Mouse (Mus musculus) limb, embryonic 14.5 days (tissue): ENCODE measurements around the gene Ifngr1. TPM values are rescaled to one million over a fixed set of nuclear protein-coding genes. Genes with fewer than 3 reads are reported as not detected.
A peak's percentile ranks its signal among the peaks of the same experiment; 100 is the strongest.

Experiments used
- ATAC-seq: fragments of 200-750 bp; cut with Nextera tagmentation; 2 replicates; pipeline ENCODE4 v1.8.0; 2017; ENCODE audit warnings: low read depth, moderate number of reproducible peaks, moderate TSS enrichment; ENCODE audit not compliant: low FRiP score
- DNase-seq: peaks from one replicate; pipeline ENCODE4 v3.0.0-alpha.2; 2015; ENCODE audit warnings: low spot score
- H3K27ac ChIP-seq: fragments of 300-500 bp; sonication (generic); replicated peaks from 2 replicates; pipeline ENCODE4 v1.5.1; 2014; ENCODE audit warnings: low read depth, mild to moderate bottlenecking, low read length, moderate library complexity, mixed read lengths
- H3K27me3 ChIP-seq: fragments of 300-500 bp; sonication (generic); 2 replicates; pipeline ENCODE4 v1.6.1; 2014; ENCODE audit warnings: low read length, mixed read lengths; ENCODE audit not compliant: control insufficient read depth, insufficient read depth
- H3K36me3 ChIP-seq: fragments of 300-500 bp; sonication (generic); 2 replicates; pipeline ENCODE4 v1.6.1; 2014; ENCODE audit warnings: mild to moderate bottlenecking, low read length, moderate library complexity, mixed read lengths; ENCODE audit not compliant: control insufficient read depth, insufficient read depth
- H3K4me1 ChIP-seq: fragments of 300-500 bp; sonication (generic); 2 replicates; pipeline ENCODE4 v1.6.1; 2014; ENCODE audit warnings: antibody characterized with exemption, low read length, mixed read lengths; ENCODE audit not compliant: control insufficient read depth, insufficient read depth
- H3K4me2 ChIP-seq: fragments of 300-500 bp; sonication (generic); replicated peaks from 2 replicates; pipeline ENCODE4 v1.6.1; 2014; ENCODE audit warnings: low read depth, mild to moderate bottlenecking, low read length, moderate library complexity; ENCODE audit not compliant: severe bottlenecking
- H3K4me3 ChIP-seq: fragments of 300-500 bp; sonication (generic); replicated peaks from 2 replicates; pipeline ENCODE4 v1.5.1; 2014; ENCODE audit warnings: low read length
- H3K9ac ChIP-seq: fragments of 300-500 bp; sonication (generic); 2 replicates; pipeline ENCODE4 v1.6.1; 2014; ENCODE audit warnings: mild to moderate bottlenecking, low read depth, low read length, moderate library complexity; ENCODE audit not compliant: severe bottlenecking
- H3K9me3 ChIP-seq: fragments of 300-500 bp; sonication (generic); 2 replicates; pipeline ENCODE4 v1.6.1; 2016; ENCODE audit warnings: low read length; ENCODE audit not compliant: control insufficient read depth
- POLR2A ChIP-seq: fragments of 200-500 bp; IDR thresholded peaks from 2 replicates; pipeline ENCODE4 v1.8.0; 2012; ENCODE audit warnings: inconsistent platforms, mild to moderate bottlenecking, moderate library complexity, borderline replicate concordance; ENCODE audit not compliant: insufficient read depth, insufficient read length; ENCODE audit errors: extremely low read depth
- WGBS: fragments of 180-500 bp; shearing (Covaris S2); extraction: QIAGEN DNeasy Blood & Tissue Kit; methylation state at CpG from one replicate; pipeline ENCODE4 v1.1.7; 2014; 5-methylcytosine and 5-hydroxymethylcytosine counted together
- polyA plus RNA-seq, 2 experiments: library from polyadenylated mRNA; depleted of rRNA in 1 of 2; stranded (reverse) in 1 of 2; unstranded in 1 of 2; fragments of >200 nt; fragmentation: Nextera tagmentation in 1 of 2; extraction: Ambion mirVana in 1 of 2; gene quantifications; 2 replicates each; pipeline versions ENCODE4 v1.2.1 to v1.2.3; 2012 to 2014

Gene Ifngr1
- polyA plus RNA-seq, 2 experiments, result 28.2 to 52.2 TPM

- 87% methylated on average over 1 of the region's 1 CpGs for WGBS
- no peak overlapping the region for H3K27ac ChIP-seq
- H3K4me2 ChIP-seq, result no peak overlapping the region
- TF ChIP-seq POLR2A, result no peak
- H3K4me3 ChIP-seq, result no peak overlapping the region
- H3K27me3 ChIP-seq, result no peaks in the 10 kb centered on the region
- ATAC-seq, result no peak
- no peaks in the 10 kb centered on the region for H3K9me3 ChIP-seq
- H3K9ac ChIP-seq, result no peak overlapping the region
- no peaks in the 10 kb centered on the region for H3K36me3 ChIP-seq
- H3K4me1 ChIP-seq, result no peaks in the 10 kb centered on the region
- no peak for DNase-seq
These were observed 6.9 kb upstream of the Ifngr1 start for GRCm38 (mm10) chr10:19584846-19585245.

GRCm38 (mm10) chr10:19585860-19586259, 5.9 kb upstream of the Ifngr1 start:
- Histone ChIP-seq H3K4me3 (no peak overlapping the region), H3K27ac (no peak overlapping the region), H3K4me2 (no peak overlapping the region), H3K36me3 (no peaks in the 10 kb centered on the region), H3K27me3 (no peaks in the 10 kb centered on the region), H3K9ac (no peak overlapping the region), H3K9me3 (no peaks in the 10 kb centered on the region), H3K4me1 (no peaks in the 10 kb centered on the region)
- TF ChIP-seq POLR2A, result no peak
- WGBS, result 85% methylated on average over 5 of the region's 5 CpGs
- DNase-seq (no peak), ATAC-seq (no peak)

GRCm38 (mm10) chr10:19587281-19587680, 4.5 kb upstream of the Ifngr1 start:
- H3K9ac ChIP-seq, result no peak overlapping the region
- no peaks in the 10 kb centered on the region for H3K9me3 ChIP-seq
- DNase-seq, result no peak
- H3K27me3 ChIP-seq, result no peaks in the 10 kb centered on the region
- no peak overlapping the region for H3K4me2 ChIP-seq
- H3K4me1 ChIP-seq, result no peaks in the 10 kb centered on the region
- no peak for TF ChIP-seq POLR2A
- H3K36me3 ChIP-seq, result no peaks in the 10 kb centered on the region
- no peak overlapping the region for H3K4me3 ChIP-seq
- no peak overlapping the region for H3K27ac ChIP-seq
- WGBS, result 79% methylated on average over 3 of the region's 3 CpGs
- ATAC-seq, result no peak

GRCm38 (mm10) chr10:19589626-19590025, 2.1 kb upstream of the Ifngr1 start:
- H3K27ac ChIP-seq, result no peak overlapping the region
- peaks cover 14% of the 10 kb centered on the region; the same call in 1 of the 2 replicates for H3K4me1 ChIP-seq
- no peak for TF ChIP-seq POLR2A
- WGBS, result 81% methylated on average over 12 of the region's 12 CpGs
- H3K9ac ChIP-seq, result no peak overlapping the region
- no peaks in the 10 kb centered on the region for H3K9me3 ChIP-seq
- no peaks in the 10 kb centered on the region for H3K36me3 ChIP-seq
- no peak overlapping the region for H3K4me3 ChIP-seq
- H3K4me2 ChIP-seq, result no peak overlapping the region
- no peaks in the 10 kb centered on the region for H3K27me3 ChIP-seq
- ATAC-seq, result no peak
- DNase-seq, result no peak

GRCm38 (mm10) chr10:19591286-19591640, 486 bp upstream of the Ifngr1 start:
- TF ChIP-seq POLR2A, result no peak
- 29% methylated on average over 6 of the region's 6 CpGs for WGBS
- H3K4me3 ChIP-seq, result peak overlapping the region; percentile 59
- no peaks in the 10 kb centered on the region for H3K9me3 ChIP-seq
- no peaks in the 10 kb centered on the region for H3K27me3 ChIP-seq
- H3K36me3 ChIP-seq, result no peaks in the 10 kb centered on the region
- H3K4me1 ChIP-seq, result peaks cover 15% of the 10 kb centered on the region; the same call in 1 of the 2 replicates
- no peak for ATAC-seq
- DNase-seq, result no peak
- no peak overlapping the region for H3K27ac ChIP-seq
- H3K9ac ChIP-seq, result no peak overlapping the region
- H3K4me2 ChIP-seq, result peak overlapping the region; percentile 63

GRCm38 (mm10) chr10:19592556-19592955, 807 bp downstream of the Ifngr1 start:
- no peak overlapping the region for H3K27ac ChIP-seq
- H3K4me1 ChIP-seq, result peaks cover 15% of the 10 kb centered on the region; the same call in 1 of the 2 replicates
- peak overlapping the region; percentile 59 for H3K4me3 ChIP-seq
- ATAC-seq (no peak), DNase-seq (no peak)
- TF ChIP-seq POLR2A, result no peak
- peaks cover 1% of the 10 kb centered on the region; the same call in 1 of the 2 replicates for H3K36me3 ChIP-seq
- peak overlapping the region; percentile 63 for H3K4me2 ChIP-seq
- 3% methylated on average over 3 of the region's 3 CpGs for WGBS
- no peaks in the 10 kb centered on the region for H3K9me3 ChIP-seq
- no peaks in the 10 kb centered on the region for H3K27me3 ChIP-seq
- H3K9ac ChIP-seq, result peak overlapping the region; percentile 80
